Mouse (Mus musculus) small intestine, adult 2 months (tissue): ENCODE measurements at regions not wholly inside any gene's neighbourhood (a gene's known extent, or its start where the extent isn't known, plus 50 kb on each side); places are given as distances from the start of the nearest gene placed in this dataset.

Source experiments
- CTCF ChIP-seq: fragments of 200-500 bp; IDR thresholded peaks from 2 replicates; pipeline ENCODE4 v1.5.1; 2012; ENCODE audit warnings: low read depth, mild to moderate bottlenecking, control low read depth, inconsistent platforms, low read length, moderate library complexity, mixed read lengths; ENCODE audit not compliant: insufficient replicate concordance, insufficient read length; ENCODE audit errors: extremely low read depth
- POLR2A ChIP-seq: fragments of 200-500 bp; IDR thresholded peaks from 2 replicates; pipeline ENCODE4 v1.6.1; 2012; ENCODE audit warnings: low read depth, mild to moderate bottlenecking, control low read depth, inconsistent platforms, low read length, moderate library complexity

DNA sequence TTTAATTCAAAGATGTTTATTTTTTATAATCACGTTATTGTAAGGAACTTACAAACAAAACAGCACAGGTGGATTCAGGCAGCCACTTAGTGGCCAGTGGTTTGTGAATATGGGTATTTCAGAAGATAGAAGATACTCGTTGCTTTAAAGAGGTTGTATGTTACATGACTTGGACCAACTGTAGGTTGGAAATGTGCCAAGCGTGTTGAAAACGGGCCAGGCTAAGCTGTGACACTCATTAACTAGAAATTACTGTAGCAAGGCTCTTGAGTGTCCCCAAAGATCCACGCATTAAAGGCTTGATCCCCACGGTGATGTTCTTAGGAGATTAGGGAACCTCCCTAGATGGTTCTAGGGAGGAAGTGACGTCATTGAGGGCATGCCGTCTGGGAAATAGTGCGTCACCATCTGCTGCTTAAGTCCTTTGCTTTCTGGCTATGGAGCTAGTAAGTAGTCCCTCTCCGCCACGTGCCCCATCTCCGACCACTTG is 196.1 kb upstream of the 4930535I16Rik start:
- no peak for TF ChIP-seq CTCF
- no peak for TF ChIP-seq POLR2A
